In genomic region chr1:72313399-72314039, GRCm38 (mm10) we compare ENCODE assay signal across 8 mouse cellular contexts. TPM values are rescaled to one million over a fixed set of nuclear protein-coding genes. Genes with fewer than 3 reads are reported as not detected.
A peak's percentile ranks its signal among the peaks of the same experiment; 100 is the strongest.
DNase-seq lines count a peak whose midpoint lies in the region; ATAC-seq lines count a peak whose summit lies in the region.

No protein-coding gene starts in this region.

- no peaks in the 10 kb centered on the region for H3K27me3 ChIP-seq in midbrain, embryonic 11.5 days (ENCODE audit: control insufficient read depth, insufficient read depth, low read length)
- H3K27me3 ChIP-seq in midbrain, embryonic 10.5 days (ENCODE audit: low read depth, poor library complexity, severe bottlenecking): no peaks in the 10 kb centered on the region
- H3K27me3 ChIP-seq in forebrain, embryonic 12.5 days: no peaks in the 10 kb centered on the region

- 75% methylated on average over 5 of the region's 5 CpGs for WGBS in midbrain, embryonic 11.5 days
- 79% methylated on average over 5 of the region's 5 CpGs for WGBS in midbrain, embryonic 10.5 days
- WGBS in forebrain, embryonic 12.5 days: 73% methylated on average over 5 of the region's 5 CpGs

- DNase-seq in cerebellum, adult 9-10 months: peak; percentile 78
- DNase-seq in cerebellum, postnatal 4 days (ENCODE audit: low spot score in 2 of 2): no peak
- DNase-seq in midbrain, embryonic 11.5 days (ENCODE audit: low spot score, missing footprints): peak; percentile 93
- no peak for DNase-seq in midbrain, embryonic 10.5 days (ENCODE audit: low spot score)
- DNase-seq in retina, postnatal 7 days (ENCODE audit: low read depth, low spot score): peak; percentile 42
- no peak for DNase-seq in thymus, postnatal 36 days
- no peak for DNase-seq in spleen, postnatal 14 days (ENCODE audit: low spot score in 2 of 2)

- peaks cover 2% of the 10 kb centered on the region; the same call in 1 of the 2 replicates for H3K36me3 ChIP-seq in midbrain, embryonic 11.5 days (ENCODE audit: control insufficient read depth, insufficient read depth, low read length)
- peaks cover 59% of the 10 kb centered on the region for H3K36me3 ChIP-seq in midbrain, embryonic 10.5 days
- peaks cover 38% of the 10 kb centered on the region for H3K36me3 ChIP-seq in forebrain, embryonic 12.5 days (replicated peaks)

- no peak overlapping the region for H3K27ac ChIP-seq in midbrain, embryonic 11.5 days (ENCODE audit: low read depth, low read length)
- no peak overlapping the region for H3K27ac ChIP-seq in midbrain, embryonic 10.5 days (replicated peaks)
- H3K27ac ChIP-seq in forebrain, embryonic 12.5 days: no peak overlapping the region

- H3K4me2 ChIP-seq in midbrain, embryonic 11.5 days: no peak overlapping the region
- H3K4me2 ChIP-seq in forebrain, embryonic 12.5 days: no peak overlapping the region

- H3K4me1 ChIP-seq in midbrain, embryonic 11.5 days (ENCODE audit: control insufficient read depth, insufficient read depth, low read length): peaks cover 7% of the 10 kb centered on the region; the same call in 1 of the 2 replicates
- peaks cover 18% of the 10 kb centered on the region for H3K4me1 ChIP-seq in midbrain, embryonic 10.5 days
- peaks cover 11% of the 10 kb centered on the region; the same call in 1 of the 2 replicates for H3K4me1 ChIP-seq in forebrain, embryonic 12.5 days

- H3K9me3 ChIP-seq in midbrain, embryonic 11.5 days (ENCODE audit: control insufficient read depth, low read length): no peaks in the 10 kb centered on the region
- no peaks in the 10 kb centered on the region for H3K9me3 ChIP-seq in midbrain, embryonic 10.5 days (replicated peaks)
- no peaks in the 10 kb centered on the region for H3K9me3 ChIP-seq in forebrain, embryonic 12.5 days

- no peak overlapping the region for H3K4me3 ChIP-seq in midbrain, embryonic 11.5 days (ENCODE audit: low read depth, low read length)
- H3K4me3 ChIP-seq in midbrain, embryonic 10.5 days: no peak overlapping the region
- no peak overlapping the region for H3K4me3 ChIP-seq in forebrain, embryonic 12.5 days (replicated peaks)

- no peak overlapping the region for H3K9ac ChIP-seq in midbrain, embryonic 11.5 days (ENCODE audit: low read length)
- H3K9ac ChIP-seq in forebrain, embryonic 12.5 days: no peak overlapping the region

- no peak for ATAC-seq in midbrain, embryonic 11.5 days (ENCODE audit: low FRiP score)
- peak; percentile 49; the same call in 1 of the 2 replicates for ATAC-seq in forebrain, embryonic 12.5 days (ENCODE audit: low FRiP score)

RNA-seq across cellular contexts. Expression of gene Xrcc5, which starts 6.3 kb away (rescaled TPM):
- 52.3 and 57.7 TPM in 2 replicates for polyA plus RNA-seq in midbrain, embryonic 11.5 days (2014; fragmentation: Nextera tagmentation; extraction: Ambion mirVana)
- polyA plus RNA-seq in midbrain, embryonic 10.5 days (2016; fragmentation: Nextera tagmentation; extraction: Ambion mirVana): 46.6 and 48.7 TPM in 2 replicates
- polyA plus RNA-seq in forebrain, embryonic 12.5 days (2016; fragmentation: Nextera tagmentation; extraction: Ambion mirVana): 45.0 and 45.2 TPM in 2 replicates

RNA-seq across cellular contexts. Expression of gene Tmem169, which starts 29.4 kb away (rescaled TPM):
- 14.2 and 14.4 TPM in 2 replicates for polyA plus RNA-seq in midbrain, embryonic 11.5 days (2014; fragmentation: Nextera tagmentation; extraction: Ambion mirVana)
- 5.6 and 12.2 TPM in 2 replicates for polyA plus RNA-seq in midbrain, embryonic 10.5 days (2016; fragmentation: Nextera tagmentation; extraction: Ambion mirVana)
- 20.4 and 21.0 TPM in 2 replicates for polyA plus RNA-seq in forebrain, embryonic 12.5 days (2016; fragmentation: Nextera tagmentation; extraction: Ambion mirVana)

RNA-seq across cellular contexts. Expression of gene Pecr, which starts 29.4 kb away (rescaled TPM):
- polyA plus RNA-seq in midbrain, embryonic 11.5 days (2014; fragmentation: Nextera tagmentation; extraction: Ambion mirVana): 14.5 and 14.7 TPM in 2 replicates
- polyA plus RNA-seq in midbrain, embryonic 10.5 days (2016; fragmentation: Nextera tagmentation; extraction: Ambion mirVana): 17.8 and 18.2 TPM in 2 replicates
- 15.0 and 15.2 TPM in 2 replicates for polyA plus RNA-seq in forebrain, embryonic 12.5 days (2016; fragmentation: Nextera tagmentation; extraction: Ambion mirVana)

Comparison
In these comparisons a context has a peak if more than half of its experiments do, and no peak if none do; other contexts are left out.
1. DNase-seq: peak in cerebellum, adult 9-10 months (single experiment), midbrain, embryonic 11.5 days (single experiment) and retina, postnatal 7 days (single experiment); none in cerebellum, postnatal 4 days (0 of 2), midbrain, embryonic 10.5 days (single experiment), thymus, postnatal 36 days (0 of 2) and spleen, postnatal 14 days (0 of 2).